Mouse (Mus musculus) CH12.LX (cell line): ENCODE data around the gene Laptm4a.

ENCODE experiments used
- BHLHE40 ChIP-seq: IDR thresholded peaks from 2 replicates; pipeline ENCODE4 v1.6.1; 2011; ENCODE audit warnings: mild to moderate bottlenecking, low read depth, low read length, improper control_type of control experiment
- CTCF ChIP-seq, 2 experiments: IDR thresholded peaks in 1 of 2; conservative IDR thresholded peaks in 1 of 2; 2 replicates each; pipeline ENCODE4 v1.5.1; 2011 to 2012; ENCODE audit warnings: low read depth in 2 of 2, low read length in 2 of 2, improper control_type of control experiment in 1 of 2, inconsistent platforms in 1 of 2, mild to moderate bottlenecking in 1 of 2, moderate library complexity in 1 of 2
- E2F4 ChIP-seq: IDR thresholded peaks from 2 replicates; pipeline ENCODE4 v1.6.1; 2011; ENCODE audit warnings: low read depth, low read length, improper control_type of control experiment; ENCODE audit not compliant: insufficient replicate concordance
- ELF1 ChIP-seq: IDR thresholded peaks from 2 replicates; pipeline ENCODE4 v1.6.1; 2014; ENCODE audit warnings: low read depth, mild to moderate bottlenecking, inconsistent platforms, low read length, improper control_type of control experiment
- HCFC1 ChIP-seq: IDR thresholded peaks from 2 replicates; pipeline ENCODE4 v1.6.1; 2012; ENCODE audit warnings: low read depth, mild to moderate bottlenecking, inconsistent platforms, low read length, improper control_type of control experiment
- POLR2A ChIP-seq: IDR thresholded peaks from 2 replicates; pipeline ENCODE4 v1.6.1; 2011; ENCODE audit warnings: low read depth, mild to moderate bottlenecking, improper control_type of control experiment, low read length
- SMC3 ChIP-seq: IDR thresholded peaks from 2 replicates; pipeline ENCODE4 v1.6.1; 2011; ENCODE audit warnings: low read depth, low read length, improper control_type of control experiment
- ZC3H11A ChIP-seq: IDR thresholded peaks from 2 replicates; pipeline ENCODE4 v1.6.1; 2012; ENCODE audit warnings: low read depth, mild to moderate bottlenecking, inconsistent platforms, low read length, improper control_type of control experiment

DNA sequence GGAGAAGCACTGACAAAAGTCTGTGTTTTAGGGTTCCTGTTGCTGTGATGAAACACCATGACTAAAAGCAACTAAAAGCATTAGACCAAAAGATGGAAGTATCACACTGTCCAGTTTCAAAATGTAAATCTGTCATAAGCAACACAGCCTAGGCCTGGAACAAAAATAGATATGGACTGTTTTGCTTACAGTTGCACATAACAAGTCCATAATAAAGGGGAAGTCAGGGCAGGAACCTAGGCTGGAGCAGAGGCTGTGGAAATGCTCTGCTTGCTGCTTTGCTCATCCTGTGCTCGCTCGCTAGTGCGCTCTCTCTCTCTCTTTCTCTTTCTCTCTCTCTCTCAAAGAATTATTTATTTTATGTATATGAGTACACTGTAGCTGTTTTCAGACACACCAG, 6.2 kb downstream of the Laptm4a start:
- TF ChIP-seq CTCF (conservative IDR thresholded peaks at IDR 0.05 in 1 of 2, IDR thresholded peaks at IDR 0.05 in 1 of 2; ENCODE audit: low read depth in 2 of 2, low read length in 2 of 2) = no peak
- TF ChIP-seq ELF1 = no peak
- TF ChIP-seq POLR2A = no peak
- no peak for TF ChIP-seq BHLHE40
- no peak for TF ChIP-seq SMC3
- no peak for TF ChIP-seq HCFC1
- TF ChIP-seq E2F4 = no peak
- TF ChIP-seq ZC3H11A = no peak
